Mouse (Mus musculus) cerebellum, adult 18-20 months (tissue): ENCODE data around the gene Ube2v1.
"Not testable (repeated sequence)": the region's sequence is repeated elsewhere in the genome, so short reads cannot be mapped to it uniquely, and the experiment has no call there.

Experiments used
- DNase-seq, 2 experiments: peaks; one replicate each; pipeline ENCODE4 v3.0.0; 2021

The Ube2v1 gene

GRCm38 (mm10) chr2:167621255-167622087 lies 10.4 kb downstream of the Ube2v1 start:
- DNase-seq: no peak

GRCm38 (mm10) chr2:167617472-167617871 lies 14.4 kb downstream of the Ube2v1 start:
- no peak for DNase-seq

DNA sequence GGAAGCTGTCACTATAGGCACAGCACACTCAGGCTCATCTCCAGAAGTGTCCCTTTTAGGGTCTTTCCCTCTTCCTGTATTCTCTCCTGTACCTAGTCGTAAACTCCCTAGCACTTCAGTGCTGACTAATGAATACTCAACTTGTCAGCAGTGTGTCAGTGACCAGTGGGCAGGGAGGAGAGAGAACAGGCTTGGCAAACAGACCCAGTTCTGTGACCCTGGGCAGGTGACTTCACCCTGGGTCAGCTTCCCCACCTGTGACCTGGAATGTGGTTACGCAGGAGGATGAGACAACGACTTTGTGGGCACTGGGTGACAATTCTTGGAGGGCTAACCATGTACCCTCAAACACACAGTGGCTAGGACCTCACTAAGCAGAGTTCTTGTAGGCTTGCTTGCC lies 14.9 kb downstream of the Ube2v1 start:
- no peak for DNase-seq

GRCm38 (mm10) chr2:167613335-167613734 lies 18.6 kb downstream of the Ube2v1 start:
- not testable (repeated sequence) for DNase-seq

- DNase-seq: no peak
Measured at GRCm38 (mm10) chr2:167612122-167612521, 19.8 kb downstream of the Ube2v1 start.

DNA sequence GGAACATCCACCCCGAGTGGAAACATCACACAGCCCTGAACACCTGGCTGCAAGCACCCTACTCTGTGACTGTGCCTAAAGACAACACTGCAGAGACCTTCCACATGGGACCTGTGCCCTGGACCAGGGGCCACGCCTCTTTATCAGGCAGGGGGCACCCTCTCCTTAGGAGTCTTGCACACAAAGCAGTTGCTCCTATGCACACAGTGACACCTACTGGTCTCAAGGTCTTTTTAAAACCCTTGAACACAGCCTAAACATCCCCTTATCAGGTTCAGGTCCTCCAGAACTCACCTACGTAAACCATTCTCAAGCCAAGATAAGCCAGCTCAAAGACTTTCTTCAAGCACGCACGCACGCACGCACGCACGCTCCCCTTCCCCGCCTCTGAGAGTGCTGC lies 20.6 kb downstream of the Ube2v1 start:
- DNase-seq: no peak

DNA sequence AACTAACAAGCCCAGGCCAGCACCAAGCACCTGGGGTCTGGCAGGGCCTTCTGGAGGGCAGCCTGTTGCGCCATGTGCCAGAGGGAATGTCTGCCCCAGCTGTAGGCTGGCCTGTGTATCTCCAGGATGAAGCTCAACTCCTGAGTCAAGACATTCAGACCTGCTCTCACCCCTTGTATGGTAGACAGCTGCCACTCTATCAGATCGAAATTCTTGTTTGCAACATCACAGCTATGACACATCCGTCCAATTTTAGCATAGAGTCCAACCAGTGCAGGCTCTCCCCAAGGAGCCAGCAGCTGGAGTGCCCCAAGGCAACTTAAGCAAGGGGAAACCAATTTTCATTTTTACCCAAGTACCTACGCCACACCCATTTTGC lies 25.2 kb downstream of the Ube2v1 start:
- no peak for DNase-seq

- no peak for DNase-seq
Measured at GRCm38 (mm10) chr2:167605817-167606744, 25.8 kb downstream of the Ube2v1 start.

DNA sequence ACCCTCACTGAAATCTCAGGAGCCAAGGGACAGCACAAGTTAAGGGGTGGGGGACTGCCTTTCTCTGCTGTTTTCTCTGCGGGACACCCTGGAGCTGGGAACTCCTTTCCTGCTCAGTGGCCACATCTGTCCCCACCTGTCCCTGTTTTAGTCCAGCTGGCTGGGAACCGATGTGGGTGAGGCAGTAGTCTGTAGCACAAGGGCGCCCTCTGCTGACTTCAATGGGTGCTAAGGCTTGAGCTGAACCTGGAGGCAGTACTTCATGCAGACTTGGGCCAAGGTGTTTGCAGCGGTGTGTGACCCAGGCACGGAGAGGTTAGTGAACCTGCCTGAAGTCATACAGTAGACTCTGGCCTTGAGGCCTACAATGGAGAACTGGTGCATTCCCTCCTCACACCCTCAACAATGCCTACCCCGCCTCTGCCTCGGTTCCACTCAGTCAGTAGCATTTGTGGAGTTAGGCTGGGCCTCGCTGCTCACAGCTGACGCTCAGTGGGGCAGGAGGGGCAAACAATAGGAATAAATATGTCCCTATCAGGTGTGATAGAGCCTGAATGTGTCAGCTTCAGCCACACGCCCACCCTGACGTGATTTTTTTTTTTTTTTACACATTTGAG lies 26.6 kb downstream of the Ube2v1 start:
- peak; percentile 79 to 82 for DNase-seq

DNA sequence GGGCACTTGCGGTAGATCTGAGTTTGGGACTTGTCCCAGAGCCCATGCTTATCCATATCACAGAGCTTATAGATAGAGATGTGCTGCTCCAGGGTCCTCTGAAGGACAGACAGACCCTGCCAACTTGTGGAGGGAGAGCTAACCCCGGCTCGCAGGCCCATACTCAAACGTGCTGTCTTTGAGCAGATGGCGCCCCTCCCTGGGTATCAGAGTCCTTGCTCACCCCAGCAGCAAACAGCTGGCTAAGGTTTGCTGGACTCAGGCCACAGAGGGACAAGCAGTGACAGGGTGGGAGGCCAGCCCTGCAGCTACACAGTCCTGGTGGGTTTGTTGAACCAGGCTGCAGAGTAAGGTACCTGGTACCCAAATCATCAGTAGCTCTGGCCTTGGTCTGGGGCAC lies 28.9 kb downstream of the Ube2v1 start:
- DNase-seq: no peak

- DNase-seq: no peak
Measured at GRCm38 (mm10) chr2:167602364-167602763, 29.5 kb downstream of the Ube2v1 start.

GRCm38 (mm10) chr2:167600481-167600995 lies 31.4 kb downstream of the Ube2v1 start:
- no peak for DNase-seq

DNA sequence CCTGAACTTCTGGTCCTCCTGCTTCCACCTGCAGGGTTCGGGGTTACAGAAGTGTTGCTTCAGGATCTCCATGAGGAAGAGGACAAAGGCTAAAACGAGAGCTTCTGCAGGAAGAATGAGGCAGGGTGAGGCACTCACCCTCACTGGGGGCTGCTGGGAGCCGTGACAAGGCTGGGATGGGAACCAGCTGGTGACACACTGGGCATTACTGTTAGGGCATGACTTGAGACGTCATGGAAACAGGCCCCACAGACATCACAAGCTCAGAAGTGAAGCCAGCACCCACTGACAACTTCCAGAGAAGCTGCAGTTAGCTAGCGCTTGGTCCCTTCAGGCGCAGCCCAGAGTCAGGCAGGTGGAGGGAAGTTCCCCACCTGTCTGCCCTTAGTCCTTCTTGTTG lies 32.0 kb downstream of the Ube2v1 start:
- no peak for DNase-seq

GRCm38 (mm10) chr2:167599195-167599594 lies 32.7 kb downstream of the Ube2v1 start:
- DNase-seq: no peak

GRCm38 (mm10) chr2:167597492-167598186 lies 34.3 kb downstream of the Ube2v1 start:
- no peak for DNase-seq

- DNase-seq: no peak
Measured at GRCm38 (mm10) chr2:167596726-167597491, 35.0 kb downstream of the Ube2v1 start.

GRCm38 (mm10) chr2:167596262-167596661 lies 35.6 kb downstream of the Ube2v1 start:
- DNase-seq: no peak

DNA sequence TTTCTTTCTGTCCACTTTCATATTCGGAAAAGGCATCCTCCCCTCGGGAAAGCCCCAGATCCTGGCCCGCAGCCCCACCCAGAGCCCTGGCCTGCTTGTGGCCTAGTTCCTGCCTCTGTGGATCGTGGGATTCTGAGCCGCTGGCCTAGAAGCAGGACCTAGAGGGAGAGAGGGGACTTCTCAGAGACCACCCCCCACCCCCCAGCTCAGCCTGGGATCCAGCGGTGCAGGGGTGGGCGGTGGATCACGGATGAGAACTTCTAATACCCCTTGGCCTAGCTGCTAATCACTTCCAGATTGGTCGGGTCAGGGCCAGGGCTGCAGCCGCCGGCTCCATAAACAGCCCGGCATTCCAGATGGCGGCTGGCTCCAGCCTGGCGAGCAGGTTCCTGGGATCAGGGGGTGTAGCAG lies 36.1 kb downstream of the Ube2v1 start:
- DNase-seq: no peak

GRCm38 (mm10) chr2:167594444-167594934 lies 37.4 kb downstream of the Ube2v1 start:
- peak in 1 of 2 experiments; percentile 14 for DNase-seq

DNA sequence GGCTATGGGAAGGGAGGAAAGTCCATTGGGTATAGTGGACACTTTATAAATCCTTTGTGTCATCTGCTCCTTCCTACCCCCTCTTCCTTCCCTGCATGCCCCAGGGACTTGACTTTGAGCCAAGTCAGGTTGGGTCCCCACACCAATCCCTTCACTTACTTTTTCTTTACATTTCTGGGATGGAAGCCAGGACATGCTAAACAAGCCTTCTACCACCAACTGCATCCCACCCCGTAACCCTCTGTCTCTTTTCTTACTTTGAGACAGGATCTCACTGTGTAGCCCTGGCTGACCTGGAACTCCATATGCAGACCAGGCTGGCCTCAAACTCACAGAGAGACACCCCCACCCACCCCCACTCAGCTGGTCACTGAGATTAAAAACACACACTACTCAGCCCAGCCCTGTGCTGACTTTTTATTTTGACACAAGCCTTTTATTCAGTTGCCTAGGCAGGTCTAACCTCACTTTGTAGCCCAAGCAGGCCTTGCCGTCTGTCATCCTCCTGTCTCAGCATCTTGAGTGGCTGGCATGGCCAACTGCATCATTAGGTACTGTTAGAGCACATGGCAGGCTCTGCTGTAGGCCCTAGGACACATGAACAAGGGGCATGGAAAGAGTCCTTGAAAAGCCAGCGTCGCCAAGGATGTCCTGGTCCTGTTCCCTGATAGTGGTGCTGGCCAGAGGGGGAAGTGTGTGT lies 38.2 kb downstream of the Ube2v1 start:
- DNase-seq: no peak
